Mouse (Mus musculus) stomach, postnatal 0 days (tissue): ENCODE data around the gene Galntl6. TPM values are rescaled to one million over a fixed set of nuclear protein-coding genes. Genes with fewer than 3 reads are reported as not detected.

Experiments used
- ATAC-seq: fragments of 200-750 bp; cut with Nextera tagmentation; 2 replicates; pipeline ENCODE4 v1.8.0; 2017; ENCODE audit not compliant: low FRiP score, low TSS enrichment
- DNase-seq: peaks from one replicate; pipeline ENCODE4 v3.0.0-alpha.2; 2016; ENCODE audit warnings: low spot score
- H3K27ac ChIP-seq: fragments of 300-500 bp; sonication (generic); replicated peaks from 2 replicates; pipeline ENCODE4 v1.5.1; 2014; ENCODE audit warnings: mild to moderate bottlenecking, control low read depth
- H3K27me3 ChIP-seq: fragments of 300-500 bp; sonication (generic); 2 replicates; pipeline ENCODE4 v1.6.1; 2014; ENCODE audit warnings: low read length; ENCODE audit not compliant: control insufficient read depth, insufficient read depth
- H3K36me3 ChIP-seq: fragments of 300-500 bp; sonication (generic); 2 replicates; pipeline ENCODE4 v1.6.1; 2014; ENCODE audit warnings: low read length, mixed read lengths; ENCODE audit not compliant: control insufficient read depth, insufficient read depth
- H3K4me1 ChIP-seq: fragments of 300-500 bp; sonication (generic); replicated peaks from 2 replicates; pipeline ENCODE4 v1.6.1; 2014; ENCODE audit warnings: antibody characterized with exemption; ENCODE audit not compliant: control insufficient read depth, insufficient read depth
- H3K4me2 ChIP-seq: fragments of 300-500 bp; sonication (generic); replicated peaks from 2 replicates; pipeline ENCODE4 v1.6.1; 2014; ENCODE audit warnings: low read depth, mild to moderate bottlenecking, control low read depth, moderate library complexity
- H3K4me3 ChIP-seq: fragments of 300-500 bp; sonication (generic); 2 replicates; pipeline ENCODE4 v1.5.1; 2014; ENCODE audit warnings: low read depth, low read length, control low read depth
- H3K9ac ChIP-seq: fragments of 300-500 bp; sonication (generic); 2 replicates; pipeline ENCODE4 v1.6.1; 2014; ENCODE audit warnings: mild to moderate bottlenecking, low read length, control low read depth, mixed read lengths
- H3K9me3 ChIP-seq: fragments of 300-500 bp; sonication (generic); 2 replicates; pipeline ENCODE4 v1.6.1; 2016; ENCODE audit warnings: low read length; ENCODE audit not compliant: control insufficient read depth
- CTCF ChIP-seq: IDR thresholded peaks from 2 replicates; pipeline ENCODE4 v1.5.1; 2016; ENCODE audit warnings: antibody characterized with exemption, low read depth, mild to moderate bottlenecking, moderate library complexity
- EP300 ChIP-seq: optimal IDR thresholded peaks from 2 replicates; pipeline ENCODE3; 2016; ENCODE audit warnings: antibody characterized with exemption
- WGBS: fragments of 180-500 bp; shearing (Covaris S2); extraction: QIAGEN DNeasy Blood & Tissue Kit; methylation state at CpG from one replicate; pipeline ENCODE4 v1.1.7; 2014; 5-methylcytosine and 5-hydroxymethylcytosine counted together
- polyA plus RNA-seq: library from polyadenylated mRNA; unstranded; fragments of >200 nt; fragmentation: Nextera tagmentation; extraction: Ambion mirVana; gene quantifications from 2 replicates; pipeline ENCODE4 v1.2.1, GENCODE M21; 2015

The Galntl6 gene
- polyA plus RNA-seq, 1 experiment from 2014 or later: 3.8 TPM

DNA sequence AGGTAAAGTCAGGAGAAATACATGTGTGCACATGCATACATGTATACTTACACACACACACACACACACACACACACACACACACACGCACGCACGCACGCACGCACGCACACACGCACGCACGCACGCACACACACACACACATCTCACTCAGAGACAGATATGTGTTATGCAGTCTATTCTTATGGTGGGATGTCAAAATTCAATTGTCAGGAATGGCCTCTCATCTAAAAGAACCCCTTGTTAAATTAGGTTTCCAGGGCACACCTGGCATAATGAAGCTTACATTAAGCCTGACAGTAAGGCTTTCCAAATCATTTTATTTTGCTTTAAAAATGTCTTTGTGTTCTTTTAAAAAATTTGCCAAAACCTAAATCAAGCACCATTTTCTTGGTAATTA lies 540.5 kb downstream of the Galntl6 start:
- DNase-seq (no peak), ATAC-seq (no peak)
- no peak overlapping the region for H3K4me3 ChIP-seq
- H3K4me1 ChIP-seq: no peaks in the 10 kb centered on the region
- TF ChIP-seq EP300 (no peak), CTCF (no peak)
- no peaks in the 10 kb centered on the region for H3K9me3 ChIP-seq
- H3K4me2 ChIP-seq: no peak overlapping the region
- no peaks in the 10 kb centered on the region for H3K27me3 ChIP-seq
- H3K27ac ChIP-seq: no peak overlapping the region
- 65% methylated on average over 10 of the region's 10 CpGs for WGBS
- H3K36me3 ChIP-seq: no peaks in the 10 kb centered on the region
- no peak overlapping the region for H3K9ac ChIP-seq

DNA sequence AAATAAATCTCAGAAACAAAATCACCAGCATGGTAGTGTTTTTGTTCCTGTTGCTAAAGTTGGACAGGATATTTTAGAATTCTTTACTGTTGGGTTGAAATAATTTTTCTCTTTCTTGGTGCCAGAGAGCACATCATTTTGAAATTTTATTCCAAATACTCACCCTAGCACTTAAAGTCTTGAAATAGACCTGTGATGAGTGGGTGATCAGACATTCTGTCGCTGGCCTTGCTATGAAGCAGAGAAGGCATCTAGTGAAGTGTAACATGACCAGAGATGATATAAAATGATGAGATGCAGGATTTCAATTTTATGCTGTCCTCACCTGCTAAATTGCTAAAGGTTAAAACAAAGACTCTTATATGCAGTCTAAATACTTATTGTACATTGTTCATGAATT lies 581.3 kb downstream of the Galntl6 start:
- TF ChIP-seq EP300: no peak
- TF ChIP-seq CTCF: no peak
- Histone ChIP-seq H3K27me3 (no peaks in the 10 kb centered on the region), H3K36me3 (no peaks in the 10 kb centered on the region), H3K9me3 (no peaks in the 10 kb centered on the region), H3K4me2 (no peak overlapping the region), H3K27ac (no peak overlapping the region), H3K9ac (no peak overlapping the region), H3K4me1 (no peaks in the 10 kb centered on the region), H3K4me3 (no peak overlapping the region)
- no peak for DNase-seq
- ATAC-seq: no peak
- 64% methylated on average over 1 of the region's 1 CpGs for WGBS

DNA sequence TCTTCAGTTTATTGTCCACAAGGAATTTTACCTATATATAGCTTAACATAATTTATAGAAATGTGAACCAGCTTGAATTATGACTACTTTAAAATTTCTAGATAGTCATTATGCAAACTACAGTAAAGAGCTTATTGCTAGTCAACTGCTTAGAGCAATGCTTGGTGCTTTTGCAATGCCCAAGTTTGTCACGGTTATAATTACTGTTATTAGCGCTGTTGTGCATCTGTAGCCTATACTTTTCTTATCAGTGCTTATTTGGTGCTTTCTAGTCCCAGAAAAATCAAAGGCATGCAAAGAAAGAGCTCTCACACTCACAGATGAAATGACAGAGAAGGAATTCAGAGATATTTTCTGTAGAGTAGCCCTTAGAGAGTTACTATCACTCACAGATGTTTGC lies 599.0 kb downstream of the Galntl6 start:
- DNase-seq: no peak
- WGBS: 81% methylated on average over 2 of the region's 2 CpGs

DNA sequence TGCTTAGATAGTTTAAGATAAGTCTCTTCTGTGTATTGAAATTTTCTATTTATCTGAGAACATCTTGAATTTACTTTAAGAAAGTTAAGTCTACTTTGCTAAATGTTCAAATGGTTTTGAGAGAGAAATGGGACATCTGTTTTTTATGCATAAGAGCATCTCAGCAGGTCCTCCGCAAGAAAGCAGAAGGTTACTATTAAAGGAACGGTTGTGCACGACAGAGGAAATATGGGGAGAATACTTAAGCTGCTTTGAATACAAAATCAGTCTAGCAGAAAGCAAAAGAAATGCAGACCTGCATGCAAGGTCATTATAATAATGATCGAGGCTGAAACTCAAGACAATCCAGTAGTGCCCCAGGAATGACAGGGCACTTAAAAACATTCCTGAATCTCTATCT lies 621.0 kb downstream of the Galntl6 start:
- 73% methylated on average over 4 of the region's 4 CpGs for WGBS
- H3K9ac ChIP-seq: no peak overlapping the region
- no peak overlapping the region for H3K4me3 ChIP-seq
- no peak for DNase-seq
- H3K4me2 ChIP-seq: no peak overlapping the region
- H3K36me3 ChIP-seq: no peaks in the 10 kb centered on the region
- no peak for ATAC-seq
- TF ChIP-seq EP300: no peak
- no peak for TF ChIP-seq CTCF
- no peak overlapping the region for H3K27ac ChIP-seq
- no peaks in the 10 kb centered on the region for H3K9me3 ChIP-seq
- no peaks in the 10 kb centered on the region for H3K4me1 ChIP-seq
- H3K27me3 ChIP-seq: no peaks in the 10 kb centered on the region

More for the DNA sequence above, 599.0 kb downstream of the Galntl6 start:
- TF ChIP-seq EP300 (no peak), CTCF (no peak)
- Histone ChIP-seq H3K4me3 (no peak overlapping the region), H3K27ac (no peak overlapping the region), H3K9ac (no peak overlapping the region), H3K27me3 (no peaks in the 10 kb centered on the region), H3K36me3 (no peaks in the 10 kb centered on the region), H3K4me2 (no peak overlapping the region), H3K9me3 (no peaks in the 10 kb centered on the region), H3K4me1 (no peaks in the 10 kb centered on the region)
- ATAC-seq: no peak

DNA sequence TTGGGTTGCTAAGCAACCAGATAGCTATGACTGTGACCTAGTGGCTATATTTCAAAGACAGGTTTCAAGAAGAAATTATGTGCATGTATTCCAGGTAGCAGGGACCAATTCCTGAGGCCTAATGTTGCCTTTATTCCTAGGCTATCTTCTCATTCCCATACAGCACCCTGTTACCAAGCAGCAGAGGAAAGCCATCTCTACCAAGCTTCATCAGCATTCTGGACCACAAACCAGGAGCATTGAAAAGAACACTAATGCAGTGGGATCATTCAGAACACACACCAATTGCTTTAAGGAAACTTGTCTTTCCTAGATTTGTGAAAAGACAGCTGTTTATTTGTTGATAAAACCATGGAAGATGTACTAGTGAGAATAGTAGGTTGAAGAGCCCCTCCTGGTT lies 622.4 kb downstream of the Galntl6 start:
- no peak for TF ChIP-seq CTCF
- TF ChIP-seq EP300: no peak
- Histone ChIP-seq H3K27me3 (no peaks in the 10 kb centered on the region), H3K9ac (no peak overlapping the region), H3K4me3 (no peak overlapping the region), H3K27ac (no peak overlapping the region), H3K36me3 (no peaks in the 10 kb centered on the region), H3K4me1 (no peaks in the 10 kb centered on the region), H3K4me2 (no peak overlapping the region), H3K9me3 (no peaks in the 10 kb centered on the region)
- DNase-seq (no peak), ATAC-seq (no peak)

DNA sequence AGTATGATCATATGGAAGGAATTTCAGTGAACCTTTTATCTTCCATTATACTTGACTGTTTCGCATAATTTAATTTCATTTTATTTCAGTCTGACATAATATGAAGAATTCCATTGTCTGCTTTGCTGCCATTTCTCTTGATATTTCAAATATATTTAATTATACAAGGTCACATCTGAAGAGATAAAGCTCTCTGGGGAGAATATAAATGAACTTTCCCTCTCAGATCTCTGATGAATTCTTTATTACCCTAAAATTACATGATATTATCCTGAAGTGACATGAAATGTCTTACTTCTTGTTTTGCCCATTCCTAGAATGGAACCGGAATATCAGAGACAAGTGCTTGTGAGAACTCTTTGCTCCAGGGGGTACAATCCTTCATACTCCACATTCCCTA lies 647.0 kb downstream of the Galntl6 start:
- Histone ChIP-seq H3K4me1 (no peaks in the 10 kb centered on the region), H3K36me3 (no peaks in the 10 kb centered on the region), H3K27ac (no peak overlapping the region), H3K4me3 (no peak overlapping the region), H3K4me2 (no peak overlapping the region), H3K27me3 (no peaks in the 10 kb centered on the region), H3K9ac (no peak overlapping the region), H3K9me3 (no peaks in the 10 kb centered on the region)
- no peak for ATAC-seq
- no peak for DNase-seq
- 83% methylated on average over 2 of the region's 2 CpGs for WGBS
- TF ChIP-seq CTCF (no peak), EP300 (no peak)
